Mouse (Mus musculus) cerebellum, adult 8-10 months (tissue): ENCODE results near the gene 1190002N15Rik.

Source experiments
- DNase-seq: peaks from one replicate; pipeline ENCODE4 v3.0.0; 2022

Gene 1190002N15Rik

DNA sequence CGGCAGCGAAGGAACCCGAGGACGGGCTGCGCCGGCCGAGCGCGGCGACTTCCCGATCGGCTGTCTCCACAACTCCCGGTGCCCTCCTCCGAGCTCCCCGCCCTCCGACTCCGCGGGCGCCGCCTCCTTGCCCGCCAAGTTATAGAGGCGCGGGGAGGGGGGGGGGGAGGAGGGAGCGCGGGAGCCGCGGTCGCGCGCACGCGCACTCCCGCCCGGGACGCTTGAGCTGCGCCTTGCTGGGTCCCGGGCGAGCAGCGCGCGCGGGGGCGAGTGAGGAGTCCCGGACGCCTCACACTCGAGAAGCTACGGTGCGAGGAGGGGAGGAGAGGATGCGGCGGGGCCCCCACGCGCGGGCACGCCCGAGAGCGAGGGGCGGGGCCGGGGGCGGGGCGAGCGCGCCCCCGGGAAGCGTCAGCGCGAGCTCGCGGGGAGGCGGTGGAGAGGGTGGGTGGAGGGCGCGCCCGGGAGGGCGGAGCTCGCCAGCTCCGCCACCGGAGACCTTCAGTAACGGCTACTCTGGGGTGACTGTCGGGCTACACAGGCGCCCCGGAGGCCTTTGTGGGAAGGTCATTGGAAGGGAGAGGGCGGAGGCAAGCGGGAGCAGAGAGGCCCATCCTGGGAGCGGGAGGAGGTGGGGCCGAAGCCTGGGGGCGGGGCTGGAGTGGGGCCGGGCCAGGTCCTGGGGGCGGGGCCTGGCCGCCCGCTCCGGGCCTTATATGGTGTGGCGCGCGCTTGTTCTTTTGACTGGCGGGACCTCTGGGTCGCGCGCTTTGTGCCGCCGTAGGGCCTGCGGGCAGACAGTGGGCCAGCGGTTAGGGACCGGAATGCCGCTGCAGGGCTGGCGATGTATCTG is at the start of gene 1190002N15Rik:
Gene 1190002N15Rik (minus strand): TSS at position 112 of the 853 bp plus-strand sequence.
- DNase-seq, result peak; percentile 94

DNA sequence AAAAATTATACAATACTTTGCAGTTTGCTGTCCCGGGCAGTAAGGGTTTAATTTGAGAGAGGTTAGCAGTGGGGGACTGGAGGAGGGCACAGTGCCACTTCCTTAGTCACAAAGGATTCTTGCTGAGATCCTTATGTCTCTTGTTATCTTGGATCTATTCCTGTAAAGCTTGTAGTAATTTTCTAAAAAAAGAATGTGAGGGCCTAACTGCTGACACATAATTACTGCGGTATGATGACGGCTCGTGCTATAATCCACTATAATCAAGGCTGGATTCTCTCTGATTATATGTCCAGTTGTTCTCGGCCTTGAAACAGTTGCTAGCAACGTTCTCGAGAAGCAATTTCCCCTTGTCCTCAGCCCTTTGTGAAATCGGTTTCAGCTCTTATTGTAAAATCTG is 44.4 kb upstream of the 1190002N15Rik start:
- peak; percentile 78 for DNase-seq

- DNase-seq, result no peak
Measured at GRCm38 (mm10) chr9:94581661-94582060, 43.8 kb upstream of the 1190002N15Rik start.

DNA sequence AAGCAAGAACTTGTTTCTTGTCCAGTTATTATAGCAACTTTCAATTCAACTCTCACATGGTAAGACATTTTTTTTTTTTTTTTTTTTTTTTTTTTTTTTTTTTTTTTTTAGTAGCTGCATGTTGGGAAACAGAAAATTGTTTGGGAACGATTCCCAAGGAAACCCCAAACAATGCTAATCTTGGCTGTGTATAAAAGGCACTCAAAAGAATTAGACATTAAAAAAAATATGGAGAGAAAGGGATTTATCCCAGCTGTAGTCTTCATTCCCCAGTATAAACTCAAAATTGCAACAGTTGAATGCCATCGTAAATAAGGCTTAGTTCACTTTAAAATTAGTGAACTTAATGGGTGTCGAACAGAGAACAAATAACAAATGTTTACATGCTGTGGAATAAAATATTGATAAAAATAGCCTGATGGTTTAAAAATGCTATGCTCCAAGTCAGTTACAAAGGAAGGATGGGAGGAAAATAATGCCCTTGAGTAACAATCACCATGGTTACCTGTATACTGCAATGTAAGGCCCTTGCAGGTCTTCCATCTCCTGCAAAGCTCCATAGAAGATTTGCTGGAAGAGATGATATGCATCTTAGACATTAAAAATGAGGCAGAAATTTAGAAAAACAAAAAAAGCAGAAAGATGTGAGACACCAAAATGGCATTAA is 42.3 kb upstream of the 1190002N15Rik start:
- DNase-seq, result no peak

- DNase-seq, result no peak
Measured at GRCm38 (mm10) chr9:94571802-94572201, 33.9 kb upstream of the 1190002N15Rik start.

DNA sequence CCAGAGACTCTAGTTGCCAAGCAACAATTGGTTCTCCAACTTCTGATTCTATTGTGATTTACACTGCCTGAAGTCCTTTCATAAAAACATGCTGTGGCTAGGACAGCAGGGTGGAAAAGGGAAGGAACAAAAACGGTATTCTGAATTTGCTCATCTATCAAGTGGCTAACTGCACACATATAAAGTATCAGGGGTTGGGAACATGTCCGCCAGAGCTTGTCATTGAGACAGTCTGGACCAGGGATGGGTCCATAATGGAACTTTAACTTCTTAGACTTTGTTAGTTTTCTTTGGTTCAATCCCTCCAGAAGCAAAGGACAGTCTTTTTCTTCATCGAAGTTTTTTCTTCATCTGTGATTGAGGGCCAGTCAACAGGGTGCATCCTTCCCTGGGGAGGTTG is 30.5 kb upstream of the 1190002N15Rik start:
- no peak for DNase-seq

DNA sequence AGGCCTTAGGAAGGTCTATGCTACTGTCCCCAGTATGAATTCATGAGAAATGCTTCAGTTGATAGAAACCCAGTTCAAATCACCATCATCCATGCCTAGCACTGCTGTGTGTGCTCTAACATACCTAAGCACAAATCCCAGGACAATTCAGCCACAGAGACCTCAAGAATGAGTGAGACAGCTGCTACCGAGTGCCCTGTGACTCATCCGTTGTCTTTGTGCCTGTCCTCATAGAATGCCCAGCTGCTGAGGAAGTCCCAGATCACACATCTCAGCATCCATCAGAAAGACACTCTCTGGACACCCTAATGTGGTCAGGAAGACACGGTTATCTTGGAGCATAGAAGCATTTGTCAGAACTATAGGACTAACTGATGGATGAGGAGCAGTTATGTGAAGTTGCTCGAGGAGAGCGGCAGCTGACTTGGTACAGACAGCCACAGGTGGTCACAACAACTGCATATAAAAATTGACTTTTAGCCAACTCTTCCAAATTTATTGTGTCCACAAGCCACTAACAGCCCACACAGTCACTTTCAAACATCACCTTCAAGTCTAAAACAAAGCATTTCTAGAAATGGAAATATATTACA is 29.9 kb upstream of the 1190002N15Rik start:
- no peak for DNase-seq

- DNase-seq, result no peak
Measured at GRCm38 (mm10) chr9:94556776-94557514, 19.1 kb upstream of the 1190002N15Rik start.

- DNase-seq, result no peak
Measured at GRCm38 (mm10) chr9:94556249-94556648, 18.4 kb upstream of the 1190002N15Rik start.

GRCm38 (mm10) chr9:94550493-94551095 is 12.7 kb upstream of the 1190002N15Rik start:
- DNase-seq, result no peak

DNA sequence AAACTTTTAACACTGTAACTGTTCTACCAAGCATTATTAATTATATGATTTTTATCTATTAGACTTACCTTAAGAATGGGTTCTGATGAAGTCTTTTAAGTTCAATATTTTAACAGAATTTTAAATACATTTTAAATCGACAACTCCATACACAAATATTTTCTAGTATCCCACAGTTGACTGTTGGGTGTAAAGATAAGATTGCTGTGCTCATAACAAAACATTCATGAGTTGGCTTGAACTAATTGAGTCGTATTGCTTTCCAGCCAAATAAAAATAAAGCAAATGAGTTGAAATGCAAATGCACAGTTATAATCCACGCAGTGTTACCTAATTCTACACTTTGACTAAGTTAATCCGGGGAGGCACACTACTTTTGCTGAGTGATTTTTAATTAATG is 6.0 kb upstream of the 1190002N15Rik start:
- DNase-seq, result no peak

GRCm38 (mm10) chr9:94540343-94541095 is 2.6 kb upstream of the 1190002N15Rik start:
- DNase-seq, result no peak

DNA sequence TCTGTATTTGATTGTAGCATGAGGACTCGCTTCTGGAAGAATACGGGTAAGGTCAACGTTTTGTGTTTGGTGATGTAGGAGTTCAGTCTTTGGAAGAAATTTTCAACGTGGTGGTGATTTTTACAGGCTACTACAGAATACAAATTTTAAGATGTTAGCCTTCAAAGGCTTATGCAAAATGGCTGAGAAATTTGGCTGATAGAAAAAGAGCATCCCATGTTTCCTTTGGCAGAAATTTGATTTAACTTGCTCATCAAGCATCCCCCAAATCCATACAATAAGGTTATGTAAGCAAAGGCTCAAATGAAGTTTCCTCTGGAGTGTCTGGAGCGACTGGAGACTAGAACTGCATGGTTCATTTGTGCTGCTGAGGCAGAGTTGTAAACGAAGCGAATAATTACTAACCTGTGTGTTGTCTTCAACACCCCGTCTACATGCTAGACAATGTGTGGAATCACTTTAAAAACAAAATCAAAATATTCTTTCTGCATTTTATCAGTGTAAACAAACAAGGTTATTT is 1.5 kb upstream of the 1190002N15Rik start:
- no peak for DNase-seq

- no peak for DNase-seq
Measured at GRCm38 (mm10) chr9:94538823-94539143, 902 bp upstream of the 1190002N15Rik start.

GRCm38 (mm10) chr9:94537051-94537917 is 597 bp downstream of the 1190002N15Rik start:
- peak; percentile 76 for DNase-seq

DNA sequence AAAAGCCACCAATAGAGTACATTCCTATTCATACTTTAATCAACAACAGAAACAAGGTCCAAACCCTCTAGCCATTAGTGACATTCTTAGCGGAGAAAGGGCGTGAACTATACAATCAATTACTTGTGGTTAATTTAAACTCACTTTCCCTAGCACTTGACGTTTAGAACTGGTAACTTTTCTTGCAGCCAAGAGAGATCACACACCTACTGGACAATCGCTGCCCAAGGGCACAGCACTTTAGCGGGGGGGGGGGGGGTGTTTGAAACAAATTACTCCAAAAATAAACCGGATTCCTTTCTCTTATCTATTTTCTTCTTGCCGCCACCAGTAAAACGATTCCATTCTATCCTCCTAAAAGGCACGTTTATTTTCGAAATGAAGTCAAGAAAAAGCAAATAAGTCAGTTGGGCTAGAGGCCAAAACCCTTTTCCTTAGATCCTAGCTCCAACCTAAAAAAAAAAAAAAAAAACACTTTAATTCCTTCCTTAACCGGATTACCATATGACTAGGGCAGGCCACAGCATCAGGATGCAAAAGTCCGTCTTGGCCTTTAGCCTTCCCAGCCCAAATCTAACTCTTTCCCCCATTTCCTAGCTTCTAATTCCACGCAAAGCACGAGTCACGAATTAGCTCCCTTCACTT is 1.5 kb downstream of the 1190002N15Rik start:
- no peak for DNase-seq

DNA sequence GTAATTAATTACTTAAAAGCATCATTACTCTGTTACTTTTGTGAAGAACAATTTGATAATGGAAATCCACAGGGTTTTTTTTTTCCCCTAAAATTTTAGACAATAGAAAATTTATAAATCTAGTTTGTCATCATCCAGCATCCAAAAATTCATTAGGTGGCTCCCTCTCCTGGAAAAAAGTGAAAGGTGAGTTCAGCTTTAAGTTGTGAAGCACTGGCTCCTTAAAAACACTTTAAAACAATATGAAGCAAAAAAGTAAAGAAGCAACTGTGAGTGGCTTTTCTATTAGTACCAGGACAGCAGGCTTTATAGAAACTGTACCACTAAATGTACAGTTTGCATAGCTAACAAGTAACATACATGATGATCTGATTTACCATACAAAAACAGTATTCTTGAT is 3.1 kb downstream of the 1190002N15Rik start:
- DNase-seq, result no peak

DNA sequence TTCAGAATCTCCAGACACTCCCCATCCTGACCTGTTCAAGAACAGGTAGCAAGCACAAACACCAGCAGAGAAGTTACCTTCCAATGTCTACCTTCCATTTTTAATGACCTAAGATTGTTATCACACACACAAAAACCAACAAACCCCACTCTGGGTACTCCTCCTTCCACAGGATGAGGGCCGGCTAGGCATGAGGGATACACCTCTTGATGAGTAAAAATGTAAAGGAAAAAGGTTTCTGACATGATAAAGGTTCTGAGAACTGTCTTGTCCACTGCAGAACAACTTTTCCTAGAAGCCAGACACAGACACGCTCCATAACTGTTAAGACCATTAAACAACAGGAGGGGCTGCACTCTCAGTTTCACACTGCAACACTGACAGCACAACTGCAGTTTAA is 3.7 kb downstream of the 1190002N15Rik start:
- DNase-seq, result no peak

DNA sequence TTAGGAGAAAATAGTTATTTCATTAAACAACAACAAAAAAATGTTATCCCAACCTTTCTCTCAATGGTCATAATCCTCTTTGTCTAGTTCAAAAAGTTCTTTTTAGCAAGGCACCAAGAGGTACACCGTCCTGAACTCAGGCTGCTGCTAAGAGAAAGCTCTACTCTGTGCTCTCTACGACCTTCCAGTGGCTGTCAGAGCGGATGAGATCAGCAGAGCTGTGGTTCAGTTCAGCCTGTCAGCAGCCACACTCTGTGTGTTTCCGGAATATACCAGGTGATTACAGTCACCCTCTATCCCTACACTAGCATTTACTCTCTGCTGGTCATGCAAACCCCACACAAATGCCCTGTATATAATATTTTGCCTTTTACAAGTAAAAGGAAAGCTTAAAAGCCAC is 4.2 kb downstream of the 1190002N15Rik start:
- peak; percentile 45 for DNase-seq

DNA sequence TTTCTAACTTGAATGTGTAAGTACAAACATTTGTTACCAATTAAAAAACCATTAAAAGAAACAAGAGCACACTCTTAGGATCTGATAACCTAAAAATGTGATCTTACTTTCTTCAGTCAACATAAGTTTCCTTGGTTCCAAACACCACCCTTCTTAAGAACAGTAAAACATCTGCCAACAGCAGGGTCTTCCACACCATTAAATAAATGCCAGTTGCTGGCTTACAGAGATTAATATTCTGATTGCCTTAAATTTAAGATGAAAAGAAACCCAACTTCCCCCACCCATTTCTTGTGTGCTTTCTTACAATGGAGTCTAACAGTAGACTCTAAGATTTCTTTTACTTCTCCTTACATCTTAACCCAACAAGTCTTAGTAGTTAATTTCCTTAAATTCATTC is 7.9 kb downstream of the 1190002N15Rik start:
- DNase-seq, result no peak
